8 mouse cellular contexts compared by ENCODE assay signal in genomic region chr6:126167208-126167590, GRCm38 (mm10). TPM values are rescaled to one million over a fixed set of nuclear protein-coding genes. Genes with fewer than 3 reads are reported as not detected.
DNase-seq lines count a peak whose midpoint lies in the region; ATAC-seq lines count a peak whose summit lies in the region.

No protein-coding gene starts in this region.

- H3K9ac ChIP-seq in heart, embryonic 12.5 days, result peak overlapping the region; percentile 55
- H3K9ac ChIP-seq in hindbrain, embryonic 11.5 days (ENCODE audit: low read depth, low read length), result no peak overlapping the region
- no peak overlapping the region for H3K9ac ChIP-seq in midbrain, embryonic 12.5 days (replicated peaks)

- H3K36me3 ChIP-seq in heart, embryonic 12.5 days, result no peaks in the 10 kb centered on the region
- H3K36me3 ChIP-seq in hindbrain, embryonic 11.5 days (ENCODE audit: control insufficient read depth, insufficient read depth, low read length), result no peaks in the 10 kb centered on the region
- no peaks in the 10 kb centered on the region for H3K36me3 ChIP-seq in midbrain, embryonic 12.5 days

- H3K4me1 ChIP-seq in heart, embryonic 12.5 days (replicated peaks), result peaks cover 40% of the 10 kb centered on the region
- peaks cover 7% of the 10 kb centered on the region for H3K4me1 ChIP-seq in hindbrain, embryonic 11.5 days (replicated peaks; ENCODE audit: control insufficient read depth, insufficient read depth, low read length)
- H3K4me1 ChIP-seq in midbrain, embryonic 12.5 days, result peaks cover 47% of the 10 kb centered on the region

- no peak for DNase-seq in heart, adult 11 months
- DNase-seq in Muller cell, postnatal 12 days (ENCODE audit: inconsistent ontology term), result peak; percentile 42
- DNase-seq in hindbrain, embryonic 11.5 days (ENCODE audit: low spot score), result peak; percentile 13
- no peak for DNase-seq in adrenal gland, postnatal 36 days
- no peak for DNase-seq in left cerebral cortex, adult 11 months (ENCODE audit: low spot score)
- no peak for DNase-seq in right cerebral cortex, postnatal 36 days (ENCODE audit: low spot score in 2 of 2)

- H3K27me3 ChIP-seq in heart, embryonic 12.5 days (replicated peaks), result peaks cover 21% of the 10 kb centered on the region; the same call in 1 of the 2 replicates
- peaks cover 41% of the 10 kb centered on the region for H3K27me3 ChIP-seq in hindbrain, embryonic 11.5 days (ENCODE audit: control insufficient read depth, insufficient read depth, low read length)
- H3K27me3 ChIP-seq in midbrain, embryonic 12.5 days, result peaks cover 58% of the 10 kb centered on the region

- no peaks in the 10 kb centered on the region for H3K9me3 ChIP-seq in heart, embryonic 12.5 days (replicated peaks)
- no peaks in the 10 kb centered on the region for H3K9me3 ChIP-seq in hindbrain, embryonic 11.5 days (ENCODE audit: control insufficient read depth, low read length)
- no peaks in the 10 kb centered on the region for H3K9me3 ChIP-seq in midbrain, embryonic 12.5 days

- 4% methylated on average over 6 of the region's 6 CpGs for WGBS in heart, embryonic 12.5 days
- WGBS in hindbrain, embryonic 11.5 days, result 6% methylated on average over 6 of the region's 6 CpGs
- 0% methylated on average over 6 of the region's 6 CpGs for WGBS in midbrain, embryonic 12.5 days

- H3K4me2 ChIP-seq in heart, embryonic 12.5 days, result peak overlapping the region; percentile 79
- H3K4me2 ChIP-seq in hindbrain, embryonic 11.5 days (replicated peaks; ENCODE audit: low read depth, low read length), result peak overlapping the region; percentile 54
- H3K4me2 ChIP-seq in midbrain, embryonic 12.5 days (replicated peaks), result peak overlapping the region; percentile 57

- no peak for ATAC-seq in heart, embryonic 12.5 days (ENCODE audit: insufficient number of reproducible peaks, low FRiP score)
- 0 out of 2 replicates have a peak, but pooled peaks have one; percentile 9 for ATAC-seq in hindbrain, embryonic 11.5 days (ENCODE audit: low FRiP score)
- ATAC-seq in midbrain, embryonic 12.5 days (ENCODE audit: low FRiP score, low read depth), result no peak

- H3K27ac ChIP-seq in heart, embryonic 12.5 days (ENCODE audit: poor library complexity, severe bottlenecking), result no peak overlapping the region
- H3K27ac ChIP-seq in hindbrain, embryonic 11.5 days (ENCODE audit: low read depth, low read length), result no peak overlapping the region
- no peak overlapping the region for H3K27ac ChIP-seq in midbrain, embryonic 12.5 days (replicated peaks)

- H3K4me3 ChIP-seq in heart, embryonic 12.5 days, result peak overlapping the region; percentile 45
- no peak overlapping the region for H3K4me3 ChIP-seq in hindbrain, embryonic 11.5 days (ENCODE audit: low read depth, low read length)
- H3K4me3 ChIP-seq in midbrain, embryonic 12.5 days, result peak overlapping the region; percentile 36

RNA-seq across cellular contexts. Expression of gene Ntf3, which starts 0.5 kb away (rescaled TPM):
- polyA plus RNA-seq in heart, embryonic 12.5 days (2016; fragmentation: Nextera tagmentation; extraction: Ambion mirVana), result 8.2 and 8.9 TPM in 2 replicates
- polyA plus RNA-seq in hindbrain, embryonic 11.5 days (2014; fragmentation: Nextera tagmentation; extraction: Ambion mirVana), result 4.5 and 5.8 TPM in 2 replicates
- polyA plus RNA-seq in midbrain, embryonic 12.5 days (2016; fragmentation: Nextera tagmentation; extraction: Ambion mirVana), result 2.3 and 3.6 TPM in 2 replicates
- total RNA-seq in adrenal gland, postnatal 36 days (2021), result 1 to 10 TPM; 2.0 to 2.2 TPM

Comparison
In these comparisons a context has a peak if more than half of its experiments do, and no peak if none do; other contexts are left out.
1. DNase-seq: peak in Muller cell, postnatal 12 days (single experiment) and hindbrain, embryonic 11.5 days (single experiment); none in heart, adult 11 months (single experiment), adrenal gland, postnatal 36 days (0 of 2), left cerebral cortex, adult 11 months (single experiment) and right cerebral cortex, postnatal 36 days (0 of 2).
2. Peak in every context shown above with its lines, with median percentiles within 50 percentile points of each other: H3K4me2 ChIP-seq.